Mouse (Mus musculus) cerebellum, postnatal 14 days (tissue): ENCODE data around the gene Hoxd13.

Experiments
- DNase-seq, 2 experiments: peaks; one replicate each; pipeline ENCODE4 v3.0.0; 2021; ENCODE audit warnings: mixed read lengths in 2 of 2

The Hoxd13 gene

DNA sequence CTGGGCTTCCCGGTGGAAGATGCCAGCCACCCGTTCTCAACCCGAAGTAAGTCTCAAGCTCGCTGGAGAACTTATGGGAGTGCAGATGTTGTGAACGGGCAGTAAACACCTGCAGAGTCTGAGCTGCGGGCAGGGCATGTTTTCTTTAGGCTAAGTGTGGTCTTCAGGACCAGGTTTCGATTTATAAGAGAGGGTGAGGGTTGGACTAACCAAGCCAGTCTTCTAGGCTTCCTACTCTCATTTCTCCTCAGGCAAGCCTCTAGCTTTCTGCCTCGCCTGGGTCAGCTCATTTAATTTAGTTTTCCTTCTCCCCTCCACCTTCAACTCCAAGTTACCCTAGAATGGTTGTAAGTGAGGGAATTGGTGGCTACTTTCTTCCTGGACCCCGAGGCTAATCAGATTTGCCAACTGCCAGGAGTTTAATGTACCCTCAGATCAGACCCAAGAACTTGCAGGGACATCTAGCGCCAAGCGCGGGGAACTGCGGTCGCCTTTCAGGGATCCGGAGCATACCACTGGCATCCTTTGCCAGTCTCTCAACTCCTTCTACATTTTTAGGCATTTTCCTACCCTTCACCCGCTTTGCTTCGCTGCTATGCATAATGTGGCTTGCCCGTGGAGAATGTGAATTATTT, 4.7 kb upstream of the Hoxd13 start:
- DNase-seq, result peak; percentile 81 to 82

DNA sequence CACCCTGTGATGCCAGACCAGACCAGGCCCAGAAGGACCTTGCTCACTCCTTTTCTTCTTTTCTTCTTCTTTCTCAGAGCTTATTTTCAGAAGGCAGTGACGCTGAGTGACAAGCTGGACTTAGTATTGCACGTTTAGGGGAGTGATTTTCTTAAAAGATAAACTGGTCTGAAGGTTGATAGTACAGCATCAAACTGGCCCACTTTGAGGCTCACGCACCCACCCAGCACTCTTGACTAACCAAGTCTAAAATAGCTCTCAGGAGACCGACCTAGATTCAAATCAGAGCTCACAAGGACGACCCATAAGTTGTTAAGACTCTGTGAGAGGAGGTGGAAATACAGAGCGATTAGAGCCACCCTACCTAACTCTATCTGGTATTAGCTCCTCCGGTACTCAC, 1.7 kb upstream of the Hoxd13 start:
- DNase-seq, result no peak

DNA sequence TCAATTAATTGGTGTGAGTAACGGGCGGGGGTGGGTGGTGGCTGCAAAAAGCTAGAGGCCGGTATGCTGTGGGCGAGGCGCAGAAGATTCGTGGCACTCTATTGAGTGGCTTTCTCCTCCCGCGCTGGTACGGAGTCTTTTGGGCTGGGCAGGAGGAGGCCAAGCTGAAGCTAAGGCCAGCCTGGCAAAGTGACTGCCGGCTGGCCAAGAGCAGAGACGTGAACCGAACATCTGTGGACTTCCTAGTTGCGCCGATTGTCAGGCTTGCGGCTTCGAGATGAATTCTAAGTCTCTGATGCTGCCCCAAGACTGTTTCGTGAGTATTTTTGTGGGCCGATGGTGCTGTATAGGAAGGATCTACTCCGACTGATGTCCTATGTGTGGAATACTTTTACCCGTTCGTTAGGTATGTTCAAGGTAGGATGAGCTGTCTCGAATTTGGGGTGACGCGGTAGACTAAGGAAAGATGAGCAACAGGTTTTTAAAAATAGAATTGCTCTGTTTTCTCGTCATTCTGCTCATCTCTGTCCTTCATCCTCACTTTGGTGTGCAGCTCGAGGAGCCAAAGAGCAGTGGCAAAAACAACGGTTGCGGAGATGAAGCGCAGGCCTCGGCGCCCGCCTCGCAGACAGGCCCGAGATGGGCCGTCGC, 794 bp upstream of the Hoxd13 start:
- no peak for DNase-seq

DNA sequence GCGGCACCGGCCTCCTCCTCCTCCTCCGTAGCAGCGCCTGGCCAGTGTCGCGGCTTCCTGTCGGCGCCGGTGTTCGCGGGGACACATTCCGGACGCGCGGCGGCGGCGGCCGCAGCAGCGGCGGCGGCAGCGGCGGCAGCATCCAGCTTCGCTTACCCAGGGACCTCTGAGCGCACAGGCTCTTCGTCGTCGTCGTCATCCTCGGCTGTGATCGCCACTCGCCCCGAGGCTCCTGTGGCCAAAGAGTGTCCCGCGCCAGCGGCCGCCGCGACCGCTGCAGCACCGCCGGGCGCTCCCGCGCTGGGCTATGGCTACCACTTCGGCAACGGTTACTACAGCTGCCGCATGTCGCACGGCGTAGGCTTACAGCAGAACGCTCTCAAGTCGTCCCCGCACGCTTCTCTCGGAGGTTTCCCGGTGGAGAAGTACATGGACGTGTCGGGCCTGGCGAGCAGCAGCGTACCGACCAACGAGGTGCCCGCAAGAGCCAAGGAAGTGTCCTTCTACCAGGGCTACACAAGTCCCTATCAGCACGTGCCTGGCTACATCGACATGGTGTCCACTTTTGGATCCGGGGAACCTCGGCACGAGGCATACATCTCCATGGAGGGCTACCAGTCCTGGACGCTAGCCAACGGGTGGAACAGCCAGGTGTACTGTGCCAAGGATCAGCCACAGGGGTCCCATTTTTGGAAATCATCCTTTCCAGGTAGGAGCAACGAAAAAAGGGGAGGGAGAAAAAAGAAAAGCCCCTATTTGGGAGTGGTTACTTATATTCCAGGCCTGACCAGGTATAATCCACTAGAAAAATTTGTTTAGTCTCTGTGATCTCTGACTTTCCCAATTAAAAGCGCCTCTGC, 490 bp downstream of the Hoxd13 start:
- no peak for DNase-seq

DNA sequence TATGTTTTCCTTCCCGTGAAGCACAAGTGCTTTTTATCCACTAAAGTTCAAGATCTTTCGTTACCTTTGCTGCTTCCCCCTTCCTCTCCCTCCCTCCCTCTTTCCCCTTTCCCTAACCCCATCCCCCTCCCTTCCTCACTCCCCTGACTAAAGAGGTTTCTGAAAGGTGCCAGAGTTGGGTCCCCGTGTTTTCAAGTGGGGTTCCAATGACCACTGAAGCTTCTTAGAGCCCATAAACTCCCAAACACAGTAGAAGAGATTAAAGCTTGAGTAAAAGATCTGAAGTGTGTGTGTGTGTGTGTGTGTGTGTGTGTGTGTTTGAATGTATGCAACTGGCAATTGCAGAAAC, 1.1 kb downstream of the Hoxd13 start:
- no peak for DNase-seq

DNA sequence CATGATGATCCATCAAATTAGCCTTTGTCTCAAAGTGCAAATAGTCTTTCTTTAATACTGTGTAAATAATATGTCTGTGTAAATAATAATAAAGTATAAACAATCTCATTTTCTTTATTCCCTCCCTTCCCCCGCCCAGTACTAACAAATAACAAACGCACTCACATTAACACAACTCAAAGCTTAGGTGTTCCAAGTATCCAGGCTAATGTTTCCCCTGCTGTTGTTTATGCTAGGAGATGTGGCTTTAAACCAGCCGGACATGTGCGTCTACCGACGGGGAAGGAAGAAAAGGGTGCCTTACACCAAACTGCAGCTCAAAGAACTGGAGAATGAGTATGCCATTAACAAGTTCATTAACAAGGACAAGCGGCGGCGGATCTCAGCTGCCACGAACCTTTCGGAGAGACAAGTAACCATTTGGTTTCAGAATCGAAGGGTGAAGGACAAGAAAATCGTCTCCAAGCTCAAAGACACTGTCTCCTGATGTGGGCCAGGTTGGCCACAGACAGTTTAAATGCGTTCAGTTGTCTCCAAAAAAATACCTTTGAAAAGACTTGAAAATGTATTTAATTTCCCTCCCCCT, 1.6 kb downstream of the Hoxd13 start:
- no peak for DNase-seq

DNA sequence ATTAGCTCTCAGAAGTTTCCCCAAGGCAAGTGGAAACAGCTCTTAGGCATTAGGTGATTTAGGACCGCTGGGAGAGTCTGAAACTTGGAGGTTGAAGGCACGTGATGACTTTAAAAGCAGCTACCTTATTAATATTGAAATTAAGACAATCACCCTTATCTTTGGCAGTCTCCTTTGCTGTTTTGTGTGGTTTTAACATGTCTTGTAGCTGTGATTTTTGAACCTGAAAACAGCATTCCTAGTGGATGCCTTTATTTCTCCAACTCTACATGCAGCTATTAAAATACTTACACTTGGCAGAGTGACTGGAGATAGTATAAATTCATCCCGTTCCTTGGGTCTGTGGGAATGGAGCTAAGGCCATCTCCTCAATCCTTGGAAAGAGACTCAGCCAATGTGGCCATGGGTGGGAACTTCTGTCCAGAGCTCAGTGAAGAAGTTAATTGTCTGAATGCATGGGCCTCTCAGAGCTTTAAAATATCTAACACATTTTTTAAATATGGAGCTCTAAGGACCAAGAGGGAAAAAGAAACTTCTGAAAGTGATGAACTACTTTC, 2.6 kb downstream of the Hoxd13 start:
- no peak for DNase-seq

DNA sequence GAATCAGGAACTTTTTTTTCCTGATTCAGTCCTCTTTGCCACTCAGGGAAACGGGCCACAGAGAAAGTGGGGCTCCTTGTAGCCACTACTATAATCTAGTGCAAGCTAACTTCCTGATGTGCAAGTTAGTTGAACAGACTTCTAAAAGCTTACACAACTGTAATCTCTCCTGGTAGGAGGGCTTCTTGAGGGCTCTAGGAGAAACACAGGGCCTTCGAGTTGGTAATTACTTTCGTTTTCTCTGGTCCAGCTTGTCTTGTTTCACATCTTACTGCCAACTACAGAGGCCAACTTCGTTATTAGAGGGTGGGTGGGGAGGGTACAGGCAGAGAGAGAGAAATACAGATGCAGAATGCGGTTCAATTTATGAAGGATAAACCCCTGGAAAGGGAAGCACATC, 3.7 kb downstream of the Hoxd13 start:
- no peak for DNase-seq

DNA sequence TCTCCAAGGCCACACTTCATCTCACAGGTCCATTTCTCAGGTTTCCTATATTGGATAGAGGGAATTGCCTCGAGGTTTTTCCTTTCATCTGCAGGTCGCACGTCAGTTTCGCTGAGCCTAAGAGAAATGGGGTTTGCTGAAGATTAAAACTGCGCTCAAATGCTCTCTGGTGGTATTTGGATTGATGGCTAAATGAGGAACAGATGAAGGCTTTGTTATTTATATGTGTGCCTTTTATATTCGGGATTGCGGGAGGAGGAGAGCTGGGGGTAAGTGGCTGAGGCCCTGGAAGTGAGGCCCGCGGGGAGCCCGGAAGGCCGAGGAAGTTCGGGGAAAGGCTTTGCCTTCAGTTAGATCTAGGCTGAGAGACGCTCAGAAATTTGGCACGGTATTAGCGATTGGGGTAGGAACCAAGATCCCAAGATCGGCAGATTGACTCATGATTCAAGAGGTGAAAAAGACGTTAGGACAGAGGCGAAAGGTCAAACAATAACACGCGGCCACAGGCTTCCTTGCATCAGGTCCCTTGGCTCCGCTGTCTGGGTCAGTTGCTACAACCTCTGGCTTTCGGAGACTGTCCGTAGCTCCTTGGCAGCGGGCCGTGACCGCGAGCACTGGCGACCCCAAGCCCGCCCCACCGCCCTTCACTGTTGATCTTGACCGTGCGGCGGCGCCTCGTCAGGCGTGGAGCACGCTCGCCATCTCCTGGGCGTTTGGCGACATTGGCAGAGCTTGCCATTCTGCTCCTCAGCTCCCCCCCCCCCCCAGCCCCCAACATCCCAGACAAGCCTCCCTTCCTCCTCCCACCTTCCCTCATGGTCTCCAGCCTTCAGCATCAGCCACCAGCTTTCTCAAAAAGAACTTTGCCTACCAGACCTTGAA, 4.6 kb downstream of the Hoxd13 start:
- peak; percentile 80 to 84 for DNase-seq

DNA sequence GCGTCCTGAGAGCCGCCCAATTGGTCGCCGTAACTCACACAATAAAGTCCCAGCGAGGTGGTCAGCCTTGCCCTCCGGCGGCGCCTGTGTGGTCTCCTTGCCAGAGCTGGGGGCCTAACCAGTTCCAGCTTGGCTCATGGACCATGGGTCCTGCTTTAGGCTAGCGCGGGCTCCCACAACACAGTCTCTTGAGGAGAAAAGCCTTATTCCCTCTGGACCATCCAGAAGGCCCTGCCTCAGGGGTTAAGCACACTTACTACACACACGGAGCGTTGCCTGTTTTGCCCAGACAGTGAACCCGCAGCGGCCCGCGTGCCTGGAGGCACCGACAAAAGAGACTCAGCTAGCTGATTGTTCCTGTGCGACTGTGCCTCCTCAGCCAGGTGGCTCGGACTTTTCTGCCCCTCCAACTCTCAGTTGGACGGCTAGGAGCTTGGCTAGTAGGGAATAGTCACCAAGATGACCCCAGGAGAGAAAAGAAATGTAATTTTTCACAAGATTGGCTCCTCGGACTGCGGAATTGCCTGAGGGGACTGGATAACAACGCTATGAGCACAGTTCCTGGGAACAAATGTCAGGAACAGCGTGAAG, 5.8 kb downstream of the Hoxd13 start:
- DNase-seq, result no peak

DNA sequence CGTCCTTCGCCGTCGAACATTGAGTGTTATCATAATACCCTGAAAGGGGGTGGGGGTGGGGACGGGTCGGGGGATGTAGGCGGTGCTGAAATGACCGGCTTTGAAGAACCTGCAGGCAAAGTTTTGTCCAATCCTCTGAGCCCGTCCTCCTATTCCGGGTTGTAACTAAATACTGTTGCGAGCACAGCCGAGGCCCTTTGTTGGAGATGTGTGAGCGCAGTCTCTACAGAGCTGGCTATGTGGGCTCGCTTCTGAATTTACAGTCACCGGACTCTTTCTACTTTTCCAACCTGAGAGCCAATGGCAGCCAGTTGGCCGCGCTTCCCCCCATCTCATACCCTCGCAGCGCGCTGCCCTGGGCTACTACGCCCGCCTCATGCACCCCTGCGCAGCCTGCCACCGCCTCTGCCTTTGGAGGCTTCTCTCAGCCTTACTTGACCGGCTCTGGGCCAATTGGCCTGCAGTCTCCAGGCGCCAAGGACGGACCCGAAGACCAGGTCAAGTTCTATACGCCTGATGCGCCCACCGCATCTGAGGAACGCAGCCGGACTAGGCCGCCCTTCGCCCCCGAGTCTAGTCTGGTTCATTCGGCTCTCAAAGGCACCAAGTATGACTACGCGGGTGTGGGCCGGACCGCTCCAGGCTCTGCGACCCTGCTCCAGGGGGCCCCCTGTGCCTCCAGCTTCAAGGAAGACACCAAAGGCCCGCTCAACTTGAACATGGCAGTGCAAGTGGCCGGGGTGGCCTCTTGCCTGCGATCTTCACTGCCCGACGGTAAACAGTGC, 7.0 kb downstream of the Hoxd13 start, which contains the start of gene Hoxd12:
Gene Hoxd12, plus strand, starts transcription at position 133 of the 785 bp plus-strand sequence.
- no peak for DNase-seq

DNA sequence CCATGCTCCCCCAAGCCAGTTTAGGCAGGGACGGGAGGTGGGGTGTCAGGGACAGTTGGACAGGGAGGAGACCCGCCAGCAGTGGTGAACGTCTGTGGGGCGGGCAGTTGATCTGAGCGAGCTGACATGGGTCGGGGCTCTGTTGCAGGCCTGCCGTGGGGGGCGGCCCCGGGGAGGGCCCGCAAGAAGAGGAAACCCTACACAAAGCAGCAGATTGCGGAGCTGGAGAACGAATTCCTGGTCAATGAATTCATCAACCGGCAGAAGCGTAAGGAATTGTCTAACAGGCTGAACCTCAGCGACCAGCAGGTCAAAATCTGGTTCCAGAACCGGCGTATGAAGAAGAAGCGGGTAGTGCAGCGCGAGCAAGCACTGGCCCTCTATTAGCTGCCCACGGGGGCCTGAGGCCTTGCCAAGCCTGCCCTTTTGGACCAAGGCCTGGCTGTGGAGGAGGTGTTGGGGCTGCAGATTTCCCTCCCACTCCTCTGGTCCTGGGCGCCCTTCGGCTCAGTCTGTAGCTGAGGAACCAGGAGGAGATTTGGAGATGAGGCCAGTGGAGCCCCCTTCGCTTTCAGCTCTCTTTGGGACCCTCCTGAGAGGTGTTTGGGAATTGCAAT, 7.7 kb downstream of the Hoxd13 start:
- no peak for DNase-seq

DNA sequence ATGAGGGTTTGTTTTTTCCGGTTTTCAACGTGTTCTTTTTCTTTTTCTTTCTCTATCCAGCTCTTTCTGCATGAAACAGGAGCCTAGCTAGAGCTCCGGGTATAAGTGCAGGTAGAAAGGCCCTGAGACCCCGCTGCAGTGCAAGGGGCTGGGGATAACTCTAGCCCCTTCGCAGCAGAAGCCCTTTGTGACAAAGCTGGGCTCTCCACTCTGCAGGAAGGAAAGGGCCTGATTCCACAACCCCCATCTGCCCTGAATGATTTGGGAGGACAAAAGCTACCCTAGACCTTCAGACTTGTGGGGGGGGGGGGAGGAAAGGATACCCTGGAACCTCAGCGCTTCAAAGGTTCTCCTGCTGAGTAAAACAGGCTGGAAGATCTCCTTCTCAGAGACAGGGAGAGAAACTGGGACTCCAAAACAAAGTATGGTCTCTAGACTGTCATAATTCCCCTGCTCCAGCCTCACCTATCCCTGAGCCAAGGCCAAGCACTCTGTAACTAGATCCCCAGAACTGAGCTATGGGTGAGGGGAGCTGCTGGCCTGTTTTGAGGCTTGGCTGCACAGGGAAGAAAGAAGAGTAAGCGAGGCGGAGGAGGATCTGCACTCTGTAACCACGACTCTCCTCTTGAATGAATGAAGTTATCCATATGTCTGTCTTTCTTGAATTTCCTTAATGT, 8.4 kb downstream of the Hoxd13 start:
- DNase-seq, result no peak

DNA sequence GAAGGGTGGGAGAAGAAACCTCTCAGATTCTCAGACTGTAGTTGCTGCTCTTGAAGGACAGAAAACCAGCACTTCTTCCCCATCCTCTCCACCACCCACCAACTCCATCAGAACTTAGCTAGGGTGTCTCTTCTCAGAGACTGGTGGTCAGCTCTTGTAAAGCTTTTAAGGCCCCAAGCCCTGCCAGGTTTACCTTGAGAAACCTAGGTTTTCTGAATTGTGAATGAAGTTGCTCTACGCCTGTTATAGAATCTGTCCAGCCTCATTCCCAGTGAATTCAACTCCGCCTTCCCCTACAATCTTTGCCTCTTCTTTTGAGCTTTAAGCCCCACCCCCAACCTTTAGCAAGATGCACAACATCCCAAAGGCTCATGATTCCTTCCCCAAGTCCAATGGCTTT, 9.0 kb downstream of the Hoxd13 start:
- no peak for DNase-seq

DNA sequence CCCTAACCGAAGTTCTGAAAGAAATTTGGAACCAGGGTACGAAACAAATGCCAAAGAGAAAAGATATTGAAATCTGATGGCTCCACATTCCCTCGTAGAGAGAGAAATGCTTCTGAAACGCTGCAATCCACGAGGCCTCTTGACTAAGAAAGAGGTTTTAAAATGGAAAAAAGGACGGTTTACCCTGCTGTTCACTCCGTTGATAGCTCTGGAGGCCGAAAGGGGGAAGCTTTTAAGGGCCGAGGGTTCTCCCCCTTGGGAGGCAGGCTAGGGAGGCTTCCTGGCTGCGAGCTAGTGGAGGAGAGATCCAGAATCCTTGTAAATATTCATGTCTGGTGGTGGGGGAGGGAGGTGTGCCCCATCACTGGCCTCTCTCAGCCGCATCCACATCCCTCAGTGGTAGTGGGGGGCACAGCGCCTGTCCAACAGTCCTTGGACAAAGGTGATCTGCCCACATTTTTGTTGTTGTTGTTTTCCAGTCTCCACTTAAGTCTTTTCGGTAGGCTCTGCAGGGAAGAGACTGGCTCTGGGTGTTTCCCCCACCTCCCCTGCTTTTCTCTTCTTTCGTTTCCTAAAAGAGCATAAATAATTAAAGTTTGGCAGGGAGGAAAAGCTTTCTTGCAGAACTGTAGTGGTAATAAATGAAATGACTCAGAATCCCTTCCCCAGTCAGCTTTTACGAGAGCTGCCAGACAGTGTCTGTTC, 10.9 kb downstream of the Hoxd13 start, which contains the start of gene Hoxd11:
Gene Hoxd11, plus strand, starts transcription at position 667 of the 705 bp plus-strand sequence.
- DNase-seq, result no peak

DNA sequence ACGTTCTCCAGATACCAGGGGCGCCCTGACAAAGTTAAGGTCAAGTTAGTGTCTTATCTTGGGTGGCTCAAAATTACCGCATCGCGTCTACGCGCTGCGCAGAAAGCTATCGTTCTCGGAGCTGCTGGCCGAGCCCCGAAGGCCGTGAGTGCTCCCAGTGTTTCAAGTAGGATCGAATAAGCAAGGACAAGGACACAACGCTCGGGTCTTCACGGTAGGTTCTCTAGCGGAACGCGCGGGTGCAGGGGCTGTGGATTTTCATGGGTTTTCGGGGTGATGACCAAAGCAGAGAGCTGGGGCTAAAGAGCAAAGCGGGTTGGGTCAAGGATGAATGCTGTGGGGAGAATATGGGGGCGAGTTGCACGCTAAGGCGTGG, 11.5 kb downstream of the Hoxd13 start:
- no peak for DNase-seq

DNA sequence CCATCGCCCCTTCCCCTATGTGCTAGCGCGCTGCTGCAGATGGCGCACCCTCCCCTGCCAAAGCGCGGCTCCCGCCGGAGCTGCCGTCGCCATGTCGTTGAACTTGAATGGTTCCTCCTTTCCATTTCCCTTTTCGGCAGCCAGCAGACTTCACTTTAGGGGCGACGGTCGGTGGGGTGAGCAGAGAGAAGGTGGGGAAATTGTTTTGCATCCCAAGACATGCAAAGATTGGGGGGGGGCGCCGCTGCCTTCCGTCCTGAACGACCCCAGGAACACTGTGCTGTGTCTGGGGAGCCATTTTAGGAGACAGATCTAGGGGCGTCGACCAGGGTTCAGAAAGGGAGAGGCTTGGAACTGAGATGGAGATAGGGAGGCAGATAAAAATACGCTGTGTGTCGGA, 11.9 kb downstream of the Hoxd13 start:
- no peak for DNase-seq

DNA sequence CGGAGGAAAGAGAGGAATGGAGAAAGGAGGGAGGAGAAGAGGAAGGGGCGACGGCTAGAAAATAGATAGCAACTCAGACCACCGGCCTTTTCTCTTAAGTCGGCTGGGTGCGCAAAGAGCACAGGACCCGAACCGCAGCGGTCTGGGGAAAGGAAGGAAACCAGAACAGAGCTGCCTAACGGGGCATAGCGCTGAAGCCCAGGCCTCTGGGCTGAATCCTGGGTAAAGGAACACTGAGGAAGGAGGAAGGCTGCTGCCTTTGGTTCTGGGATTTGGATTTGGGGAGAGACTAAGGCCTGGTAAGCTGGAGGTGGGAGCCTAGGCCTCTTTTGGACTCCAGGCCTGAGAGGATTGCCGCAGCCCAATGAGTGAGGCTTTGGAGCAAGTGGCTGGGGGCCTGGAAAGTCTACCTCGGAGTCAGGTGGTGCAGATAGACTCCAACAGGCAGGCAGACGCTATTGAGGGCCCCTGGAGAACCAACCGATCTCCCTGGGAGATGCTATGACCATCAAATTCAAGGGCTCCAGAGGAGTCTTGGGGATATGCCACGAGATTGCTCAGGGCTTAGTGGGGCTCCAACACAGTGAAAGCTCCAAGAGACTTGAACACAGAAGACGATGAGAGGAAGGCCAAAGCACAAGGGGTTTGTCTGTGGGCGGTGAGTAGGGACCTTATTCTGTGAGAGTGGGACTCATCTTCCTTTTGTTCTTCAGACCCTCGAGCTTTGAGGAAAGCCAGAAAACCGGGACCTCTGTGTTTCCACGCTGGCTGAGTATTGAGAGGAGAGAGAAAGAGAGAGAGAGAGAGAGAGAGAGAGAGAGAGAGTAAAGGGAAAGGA, 12.7 kb downstream of the Hoxd13 start:
- DNase-seq, result no peak
